ENCODE assay signal across 8 mouse cellular contexts in the genomic region with DNA sequence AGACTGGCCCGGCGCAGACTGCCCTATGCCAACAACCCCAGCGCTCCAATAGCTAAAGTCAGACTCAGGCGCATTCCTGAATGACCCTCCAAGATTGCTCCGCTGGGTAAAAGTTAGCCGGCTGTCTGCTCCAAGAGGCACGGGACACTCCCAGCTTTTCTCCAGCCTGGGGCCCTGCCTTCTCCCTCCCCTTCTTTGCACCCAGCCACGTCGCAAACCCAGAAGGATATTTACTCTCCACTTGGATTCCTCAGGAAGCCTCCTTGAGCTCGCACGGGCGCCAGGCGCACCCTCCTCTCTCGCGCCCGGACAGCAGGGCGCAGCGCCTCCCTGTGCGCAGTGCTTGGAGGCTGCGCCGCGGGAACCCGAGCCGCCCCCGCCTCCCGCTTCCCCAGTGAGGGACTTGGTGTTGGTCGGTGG. TPM values are rescaled to one million over a fixed set of nuclear protein-coding genes. Genes with fewer than 3 reads are reported as not detected.
DNase-seq lines count a peak whose midpoint lies in the region; ATAC-seq and TF ChIP-seq lines count a peak whose summit lies in the region.

No protein-coding gene starts in this region.

- no peak overlapping the region for H3K27ac ChIP-seq in hindbrain, embryonic 15.5 days (replicated peaks)
- no peak overlapping the region for H3K27ac ChIP-seq in layer of hippocampus, adult 2 months

- peaks cover 83% of the 10 kb centered on the region for H3K27me3 ChIP-seq in hindbrain, embryonic 15.5 days

- intact Hi-C loops in heart, postnatal 25 days (cut with DNase I) = no loop called here

- 0 out of 2 replicates have a peak, but pooled peaks have one; percentile 36 for ATAC-seq in hindbrain, embryonic 15.5 days (ENCODE audit: low FRiP score, low read depth)

- TF ChIP-seq CTCF in layer of hippocampus, adult 2 months (conservative IDR thresholded peaks at IDR 0.05) = no peak

- peak overlapping the region; percentile 85 for H3K4me2 ChIP-seq in hindbrain, embryonic 15.5 days

- H3K9ac ChIP-seq in hindbrain, embryonic 15.5 days = no peak overlapping the region

- H3K4me1 ChIP-seq in hindbrain, embryonic 15.5 days (replicated peaks) = peaks cover 43% of the 10 kb centered on the region

- peak overlapping the region; percentile 45 for H3K4me3 ChIP-seq in hindbrain, embryonic 15.5 days
- no peak overlapping the region for H3K4me3 ChIP-seq in layer of hippocampus, adult 2 months

- no peaks in the 10 kb centered on the region for H3K9me3 ChIP-seq in hindbrain, embryonic 15.5 days

- peak; percentile 75 for DNase-seq in heart, adult 11 months
- no peak for DNase-seq in heart, postnatal 25 days (ENCODE audit: low spot score)
- DNase-seq in Muller cell, postnatal 12 days (ENCODE audit: inconsistent ontology term) = peak; percentile 33
- DNase-seq in lung, postnatal 4 days = peak; percentile 78 to 93
- no peak for DNase-seq in cerebellum, postnatal 14 days
- DNase-seq in layer of hippocampus, adult 2 months (ENCODE audit: low spot score in 2 of 2) = no peak
- no peak for DNase-seq in layer of hippocampus, adult 9-10 months (ENCODE audit: low spot score)

- no peaks in the 10 kb centered on the region for H3K36me3 ChIP-seq in hindbrain, embryonic 15.5 days

- WGBS in hindbrain, embryonic 15.5 days = 2% methylated on average over 27 of the region's 27 CpGs

RNA-seq across cellular contexts. Expression of gene Shh, which starts 8.2 kb away (rescaled TPM):
- not detected for total RNA-seq in heart, postnatal 25 days (2021)
- polyA plus RNA-seq in hindbrain, embryonic 15.5 days (2015; fragmentation: Nextera tagmentation; extraction: Ambion mirVana) = 1.5 and 2.0 TPM in 2 replicates
- 1 to 10 TPM; 1.1 to 1.4 TPM for total RNA-seq in layer of hippocampus, adult 2 months (2021)

Comparison
In these comparisons a context has a peak if more than half of its experiments do, and no peak if none do; other contexts are left out.
1. DNase-seq: peak in heart, adult 11 months (single experiment), Muller cell, postnatal 12 days (single experiment) and lung, postnatal 4 days (2 of 2); none in heart, postnatal 25 days (single experiment), cerebellum, postnatal 14 days (0 of 2), layer of hippocampus, adult 2 months (0 of 2) and layer of hippocampus, adult 9-10 months (single experiment).